Mouse (Mus musculus): Measurements from ENCODE around the gene Armc7. TPM values are rescaled to one million over a fixed set of nuclear protein-coding genes. Genes with fewer than 3 reads are reported as not detected.

Gene Armc7
- polyA plus RNA-seq, 2 experiments = 7.5 to 8.5 TPM

- TF ChIP-seq POLR2A (IDR thresholded peaks at IDR 0.05; ENCODE audit: borderline replicate concordance, extremely low read depth, insufficient read depth, insufficient read length) = no peak
- ATAC-seq (ENCODE audit: low FRiP score, low read depth) = no peak
- no peak for DNase-seq (ENCODE audit: low spot score)
- Histone ChIP-seq H3K4me3 (replicated peaks; ENCODE audit: low read length) (peak overlapping the region; percentile 93), H3K9me3 (ENCODE audit: control insufficient read depth, low read length) (no peaks in the 10 kb centered on the region), H3K4me1 (ENCODE audit: control insufficient read depth, insufficient read depth, low read length) (peaks cover 8% of the 10 kb centered on the region), H3K4me2 (replicated peaks; ENCODE audit: low read depth, low read length, severe bottlenecking) (peak overlapping the region; percentile 80), H3K27me3 (ENCODE audit: control insufficient read depth, insufficient read depth, low read length) (no peaks in the 10 kb centered on the region), H3K36me3 (ENCODE audit: control insufficient read depth, insufficient read depth, low read length) (peaks cover 42% of the 10 kb centered on the region), H3K9ac (ENCODE audit: low read depth, low read length, severe bottlenecking) (peak overlapping the region; percentile 95), H3K27ac (replicated peaks; ENCODE audit: low read depth, low read length) (peak overlapping the region; percentile 100)
- WGBS = 7% methylated on average over 11 of the region's 11 CpGs
Measured at GRCm38 (mm10) chr11:115534759-115535371, 59.4 kb downstream of the Armc7 start.

GRCm38 (mm10) chr11:115535401-115536037 lies 60.1 kb downstream of the Armc7 start:
- WGBS = under 1% methylated on average over 32 of the region's 84 CpGs
- ATAC-seq (ENCODE audit: low FRiP score, low read depth) = peak; percentile 80

GRCm38 (mm10) chr11:115536038-115536681 lies 60.7 kb downstream of the Armc7 start, which contains the start of gene Sumo2:
TSS of gene Sumo2 (minus strand) at chr11:115536276.
- Histone ChIP-seq H3K4me1 (ENCODE audit: control insufficient read depth, insufficient read depth, low read length) (peaks cover 8% of the 10 kb centered on the region), H3K9ac (ENCODE audit: low read depth, low read length, severe bottlenecking) (peak within 1 kb of the TSS; percentile 95), H3K27ac (replicated peaks; ENCODE audit: low read depth, low read length) (peak within 1 kb of the TSS; percentile 100), H3K27me3 (ENCODE audit: control insufficient read depth, insufficient read depth, low read length) (no peaks in the 10 kb centered on the region), H3K36me3 (ENCODE audit: control insufficient read depth, insufficient read depth, low read length) (peaks cover 31% of the 10 kb centered on the region), H3K4me2 (replicated peaks; ENCODE audit: low read depth, low read length, severe bottlenecking) (peak within 1 kb of the TSS; percentile 80), H3K4me3 (replicated peaks; ENCODE audit: low read length) (peak within 1 kb of the TSS; percentile 93), H3K9me3 (ENCODE audit: control insufficient read depth, low read length) (no peaks in the 10 kb centered on the region)
- DNase-seq (ENCODE audit: low spot score) = peak; percentile 96
- ATAC-seq (ENCODE audit: low FRiP score, low read depth) = peak; percentile 92
- TF ChIP-seq POLR2A (IDR thresholded peaks at IDR 0.05; ENCODE audit: borderline replicate concordance, extremely low read depth, insufficient read depth, insufficient read length) = 0 out of 2 replicates have a peak, but pooled peaks have one; percentile 56
- 3% methylated on average over 21 of the region's 70 CpGs for WGBS

More at GRCm38 (mm10) chr11:115535401-115536037, 60.1 kb downstream of the Armc7 start:
- Histone ChIP-seq H3K36me3 (ENCODE audit: control insufficient read depth, insufficient read depth, low read length) (peaks cover 37% of the 10 kb centered on the region), H3K27me3 (ENCODE audit: control insufficient read depth, insufficient read depth, low read length) (no peaks in the 10 kb centered on the region), H3K27ac (replicated peaks; ENCODE audit: low read depth, low read length) (peak overlapping the region; percentile 100), H3K4me2 (replicated peaks; ENCODE audit: low read depth, low read length, severe bottlenecking) (peak overlapping the region; percentile 80), H3K4me1 (ENCODE audit: control insufficient read depth, insufficient read depth, low read length) (peaks cover 8% of the 10 kb centered on the region), H3K4me3 (replicated peaks; ENCODE audit: low read length) (peak overlapping the region; percentile 93), H3K9me3 (ENCODE audit: control insufficient read depth, low read length) (no peaks in the 10 kb centered on the region), H3K9ac (ENCODE audit: low read depth, low read length, severe bottlenecking) (peak overlapping the region; percentile 95)
- peak; percentile 58 for DNase-seq (ENCODE audit: low spot score)
- TF ChIP-seq POLR2A (IDR thresholded peaks at IDR 0.05; ENCODE audit: borderline replicate concordance, extremely low read depth, insufficient read depth, insufficient read length) = no peak

- Histone ChIP-seq H3K27me3 (ENCODE audit: control insufficient read depth, insufficient read depth, low read length) (no peaks in the 10 kb centered on the region), H3K9me3 (ENCODE audit: control insufficient read depth, low read length) (no peaks in the 10 kb centered on the region), H3K4me1 (ENCODE audit: control insufficient read depth, insufficient read depth, low read length) (peaks cover 8% of the 10 kb centered on the region), H3K36me3 (ENCODE audit: control insufficient read depth, insufficient read depth, low read length) (peaks cover 22% of the 10 kb centered on the region), H3K27ac (replicated peaks; ENCODE audit: low read depth, low read length) (peak overlapping the region; percentile 100), H3K4me3 (replicated peaks; ENCODE audit: low read length) (peak overlapping the region; percentile 93), H3K9ac (ENCODE audit: low read depth, low read length, severe bottlenecking) (peak overlapping the region; percentile 43; the same call in 1 of the 2 replicates), H3K4me2 (replicated peaks; ENCODE audit: low read depth, low read length, severe bottlenecking) (peak overlapping the region; percentile 54)
- 86% methylated on average over 10 of the region's 10 CpGs for WGBS
- DNase-seq (ENCODE audit: low spot score) = no peak
- no peak for ATAC-seq (ENCODE audit: low FRiP score, low read depth)
- no peak for TF ChIP-seq POLR2A (IDR thresholded peaks at IDR 0.05; ENCODE audit: borderline replicate concordance, extremely low read depth, insufficient read depth, insufficient read length)
Measured at GRCm38 (mm10) chr11:115536856-115537568, 61.5 kb downstream of the Armc7 start.

GRCm38 (mm10) chr11:115538045-115538444 lies 62.6 kb downstream of the Armc7 start:
- no peak overlapping the region for H3K4me2 ChIP-seq (replicated peaks; ENCODE audit: low read depth, low read length, severe bottlenecking)
- H3K4me1 ChIP-seq (ENCODE audit: control insufficient read depth, insufficient read depth, low read length) = peaks cover 8% of the 10 kb centered on the region
- no peak overlapping the region for H3K4me3 ChIP-seq (replicated peaks; ENCODE audit: low read length)
- peaks cover 12% of the 10 kb centered on the region for H3K36me3 ChIP-seq (ENCODE audit: control insufficient read depth, insufficient read depth, low read length)
- WGBS = 65% methylated on average over 2 of the region's 2 CpGs
- ATAC-seq (ENCODE audit: low FRiP score, low read depth) = no peak
- no peak for DNase-seq (ENCODE audit: low spot score)
- H3K27me3 ChIP-seq (ENCODE audit: control insufficient read depth, insufficient read depth, low read length) = no peaks in the 10 kb centered on the region
- TF ChIP-seq POLR2A (IDR thresholded peaks at IDR 0.05; ENCODE audit: borderline replicate concordance, extremely low read depth, insufficient read depth, insufficient read length) = no peak
- no peak overlapping the region for H3K9ac ChIP-seq (ENCODE audit: low read depth, low read length, severe bottlenecking)
- no peak overlapping the region for H3K27ac ChIP-seq (replicated peaks; ENCODE audit: low read depth, low read length)
- H3K9me3 ChIP-seq (ENCODE audit: control insufficient read depth, low read length) = no peaks in the 10 kb centered on the region

Small RNA genes lying within 50 kb of the gene (microRNA-seq; reads per million reads assigned to microRNA genes)
- not detected for gene Mir3968

Other genes with a start within 250 kb of the Armc7 start
- gene Grin2c, start 208.4 kb upstream of the Armc7 start, polyA plus RNA-seq (2012; rRNA removed) = 0.20 and 0.21 TPM in 2 replicates
- gene Grin2c, start 208.4 kb upstream of the Armc7 start, polyA plus RNA-seq (2014; fragmentation: Nextera tagmentation; extraction: Ambion mirVana) = not detected in 2 replicates
- 16.8 and 21.8 TPM in 2 replicates for gene Fdxr, start 198.6 kb upstream of the Armc7 start, polyA plus RNA-seq (2012; rRNA removed)
- gene Fdxr, start 198.6 kb upstream of the Armc7 start, polyA plus RNA-seq (2014; fragmentation: Nextera tagmentation; extraction: Ambion mirVana) = 11.5 and 13.0 TPM in 2 replicates
- 0.35 and 0.40 TPM in 2 replicates for gene Fads6, start 178.0 kb upstream of the Armc7 start, polyA plus RNA-seq (2012; rRNA removed)
- 0.12 TPM in 1 of 2 replicates, not detected in the other for gene Fads6, start 178.0 kb upstream of the Armc7 start, polyA plus RNA-seq (2014; fragmentation: Nextera tagmentation; extraction: Ambion mirVana)
- gene Otop2, start 168.5 kb upstream of the Armc7 start, polyA plus RNA-seq (2012; rRNA removed) = 0.29 and 0.44 TPM in 2 replicates
- gene Otop2, start 168.5 kb upstream of the Armc7 start, polyA plus RNA-seq (2014; fragmentation: Nextera tagmentation; extraction: Ambion mirVana) = 0.08 and 0.19 TPM in 2 replicates
- not detected in 2 replicates for gene Ush1g, start 153.6 kb upstream of the Armc7 start, polyA plus RNA-seq (2012; rRNA removed)
- not detected in 2 replicates for gene Ush1g, start 153.6 kb upstream of the Armc7 start, polyA plus RNA-seq (2014; fragmentation: Nextera tagmentation; extraction: Ambion mirVana)
- not detected in 2 replicates for gene Otop3, start 140.9 kb upstream of the Armc7 start, polyA plus RNA-seq (2012; rRNA removed)
- not detected in 2 replicates for gene Otop3, start 140.9 kb upstream of the Armc7 start, polyA plus RNA-seq (2014; fragmentation: Nextera tagmentation; extraction: Ambion mirVana)
- 4.5 and 5.9 TPM in 2 replicates for gene Hid1, start 107.9 kb upstream of the Armc7 start, polyA plus RNA-seq (2012; rRNA removed)
- gene Hid1, start 107.9 kb upstream of the Armc7 start, polyA plus RNA-seq (2014; fragmentation: Nextera tagmentation; extraction: Ambion mirVana) = 2.1 and 2.3 TPM in 2 replicates
- gene Cdr2l, start 93.8 kb upstream of the Armc7 start, polyA plus RNA-seq (2012; rRNA removed) = 18.8 and 23.9 TPM in 2 replicates
- gene Cdr2l, start 93.8 kb upstream of the Armc7 start, polyA plus RNA-seq (2014; fragmentation: Nextera tagmentation; extraction: Ambion mirVana) = 10.9 and 11.1 TPM in 2 replicates
- 76.7 and 92.2 TPM in 2 replicates for gene Mrpl58, start 71.9 kb upstream of the Armc7 start, polyA plus RNA-seq (2012; rRNA removed)
- 169 and 181 TPM in 2 replicates for gene Mrpl58, start 71.9 kb upstream of the Armc7 start, polyA plus RNA-seq (2014; fragmentation: Nextera tagmentation; extraction: Ambion mirVana)
- gene Atp5h, start 55.7 kb upstream of the Armc7 start, polyA plus RNA-seq (2012; rRNA removed) = 294 and 427 TPM in 2 replicates
- 870 and 933 TPM in 2 replicates for gene Atp5h, start 55.7 kb upstream of the Armc7 start, polyA plus RNA-seq (2014; fragmentation: Nextera tagmentation; extraction: Ambion mirVana)
- gene Kctd2, start 55.5 kb upstream of the Armc7 start, polyA plus RNA-seq (2012; rRNA removed) = 30.0 and 30.5 TPM in 2 replicates
- 26.3 and 27.8 TPM in 2 replicates for gene Kctd2, start 55.5 kb upstream of the Armc7 start, polyA plus RNA-seq (2014; fragmentation: Nextera tagmentation; extraction: Ambion mirVana)
- not detected in 2 replicates for gene Trim80, start 35.1 kb upstream of the Armc7 start, polyA plus RNA-seq (2012; rRNA removed)
- 0.15 TPM in 1 of 2 replicates, not detected in the other for gene Trim80, start 35.1 kb upstream of the Armc7 start, polyA plus RNA-seq (2014; fragmentation: Nextera tagmentation; extraction: Ambion mirVana)
- gene Slc16a5, start 13.2 kb upstream of the Armc7 start, polyA plus RNA-seq (2012; rRNA removed) = 0.04 and 0.08 TPM in 2 replicates
- not detected in 2 replicates for gene Slc16a5, start 13.2 kb upstream of the Armc7 start, polyA plus RNA-seq (2014; fragmentation: Nextera tagmentation; extraction: Ambion mirVana)
- gene Nt5c, start 16.2 kb downstream of the Armc7 start, polyA plus RNA-seq (2012; rRNA removed) = 51.8 and 55.4 TPM in 2 replicates
- 70.6 and 76.6 TPM in 2 replicates for gene Nt5c, start 16.2 kb downstream of the Armc7 start, polyA plus RNA-seq (2014; fragmentation: Nextera tagmentation; extraction: Ambion mirVana)
- 411 and 458 TPM in 2 replicates for gene Jpt1, start 38.7 kb downstream of the Armc7 start, polyA plus RNA-seq (2012; rRNA removed)
- gene Jpt1, start 38.7 kb downstream of the Armc7 start, polyA plus RNA-seq (2014; fragmentation: Nextera tagmentation; extraction: Ambion mirVana) = 541 and 547 TPM in 2 replicates
- 543 and 563 TPM in 2 replicates for gene Sumo2, start 60.6 kb downstream of the Armc7 start, polyA plus RNA-seq (2012; rRNA removed)
- 942 and 968 TPM in 2 replicates for gene Sumo2, start 60.6 kb downstream of the Armc7 start, polyA plus RNA-seq (2014; fragmentation: Nextera tagmentation; extraction: Ambion mirVana)
- 184 and 187 TPM in 2 replicates for gene Nup85, start 88.8 kb downstream of the Armc7 start, polyA plus RNA-seq (2012; rRNA removed)
- gene Nup85, start 88.8 kb downstream of the Armc7 start, polyA plus RNA-seq (2014; fragmentation: Nextera tagmentation; extraction: Ambion mirVana) = 144 and 148 TPM in 2 replicates
- gene Mrps7, start 128.3 kb downstream of the Armc7 start, polyA plus RNA-seq (2012; rRNA removed) = 40.2 and 47.4 TPM in 2 replicates
- 86.6 and 89.0 TPM in 2 replicates for gene Mrps7, start 128.3 kb downstream of the Armc7 start, polyA plus RNA-seq (2014; fragmentation: Nextera tagmentation; extraction: Ambion mirVana)
- 39.5 and 48.2 TPM in 2 replicates for gene Gga3, start 128.4 kb downstream of the Armc7 start, polyA plus RNA-seq (2012; rRNA removed)
- 17.7 and 19.1 TPM in 2 replicates for gene Gga3, start 128.4 kb downstream of the Armc7 start, polyA plus RNA-seq (2014; fragmentation: Nextera tagmentation; extraction: Ambion mirVana)
- 34.2 and 36.1 TPM in 2 replicates for gene Mif4gd, start 137.3 kb downstream of the Armc7 start, polyA plus RNA-seq (2012; rRNA removed)
- 23.1 and 23.5 TPM in 2 replicates for gene Mif4gd, start 137.3 kb downstream of the Armc7 start, polyA plus RNA-seq (2014; fragmentation: Nextera tagmentation; extraction: Ambion mirVana)
- 30.7 and 36.3 TPM in 2 replicates for gene Slc25a19, start 152.6 kb downstream of the Armc7 start, polyA plus RNA-seq (2012; rRNA removed)
- gene Slc25a19, start 152.6 kb downstream of the Armc7 start, polyA plus RNA-seq (2014; fragmentation: Nextera tagmentation; extraction: Ambion mirVana) = 20.9 and 26.9 TPM in 2 replicates
- gene Grb2, start 232.9 kb downstream of the Armc7 start, polyA plus RNA-seq (2012; rRNA removed) = 61.5 and 62.7 TPM in 2 replicates
- 53.8 and 58.0 TPM in 2 replicates for gene Grb2, start 232.9 kb downstream of the Armc7 start, polyA plus RNA-seq (2014; fragmentation: Nextera tagmentation; extraction: Ambion mirVana)

Measured in limb, embryonic 14.5 days (tissue).